Mouse (Mus musculus): ENCODE results near the gene Dnttip1. TPM values are rescaled to one million over a fixed set of nuclear protein-coding genes. Genes with fewer than 3 reads are reported as not detected.

Gene Dnttip1
- total RNA-seq, 2 experiments from 2014 or later = 34.0 to 37.7 TPM

- no peak for DNase-seq
These were observed 60.8 kb downstream of the Dnttip1 start for GRCm38 (mm10) chr2:164806614-164807013.

GRCm38 (mm10) chr2:164813557-164813956, 67.8 kb downstream of the Dnttip1 start:
- no peak for DNase-seq

DNA sequence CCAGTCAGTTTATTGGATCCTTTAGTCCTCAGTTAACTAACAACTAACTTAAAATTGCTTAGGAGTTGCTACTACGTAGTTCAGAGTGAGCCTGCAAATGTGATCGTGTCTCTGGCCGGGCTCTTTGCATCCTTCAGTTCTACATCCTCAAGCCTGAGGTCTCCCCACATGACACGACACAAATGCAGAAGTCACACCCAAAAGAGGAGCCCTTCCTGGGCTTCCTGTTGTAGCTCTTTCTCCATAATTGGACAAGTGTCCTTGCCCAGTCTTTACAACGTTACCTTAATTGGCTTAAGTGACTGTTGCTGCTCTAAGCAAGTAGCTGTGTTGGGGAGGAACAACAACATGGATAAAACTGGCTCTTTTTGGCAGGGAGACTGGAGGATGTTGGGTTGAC, 69.6 kb downstream of the Dnttip1 start:
- DNase-seq = no peak

DNA sequence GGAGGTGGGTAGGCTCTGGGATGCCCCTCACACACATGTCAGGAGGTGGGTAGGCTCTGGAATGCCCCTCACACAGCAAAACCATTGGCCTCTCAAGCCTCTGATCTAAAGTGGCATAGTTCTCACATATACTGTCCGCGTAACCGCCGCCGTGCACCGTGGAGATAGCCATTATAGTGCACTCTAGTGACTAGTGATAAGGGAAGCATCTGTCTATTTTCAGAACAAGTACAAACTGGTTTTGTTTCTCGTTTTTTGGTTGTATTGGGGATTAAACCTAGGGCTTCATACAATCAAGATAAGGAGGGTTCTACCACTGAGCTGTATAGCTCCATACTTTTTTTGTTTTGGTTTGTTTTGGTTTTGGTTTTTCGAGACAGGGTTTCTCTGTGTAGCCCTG, 70.0 kb downstream of the Dnttip1 start:
- DNase-seq = no peak

DNA sequence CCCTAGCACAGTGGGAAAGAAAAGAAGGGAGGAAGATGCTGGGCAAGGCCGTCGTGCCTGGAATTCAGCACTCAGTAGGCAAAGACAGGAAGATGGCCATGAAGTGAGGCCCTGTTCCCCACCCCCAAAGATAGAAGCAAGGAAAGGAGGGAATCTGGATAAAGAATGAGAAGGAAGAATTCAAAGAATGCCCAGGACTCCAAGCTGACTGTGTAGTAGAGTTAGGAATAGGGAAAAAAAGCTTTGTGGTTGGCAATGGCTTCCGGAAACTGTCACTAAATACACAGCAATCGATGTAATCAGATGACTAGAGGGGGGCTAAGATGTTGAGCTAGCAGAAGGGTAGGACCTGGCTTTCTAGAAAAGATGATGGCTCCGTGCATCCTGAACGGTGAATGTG, 71.4 kb downstream of the Dnttip1 start:
- DNase-seq = no peak

GRCm38 (mm10) chr2:164817703-164818102, 71.9 kb downstream of the Dnttip1 start:
- DNase-seq = no peak

Other genes starting within 250 kb of the Dnttip1 start
- 10 to 100 TPM; 76.6 to 84.5 TPM for gene Pigt, start 248.5 kb upstream of the Dnttip1 start, total RNA-seq (2021)
- not detected for gene Wfdc2, start 183.6 kb upstream of the Dnttip1 start, total RNA-seq (2021)
- not detected for gene Spint3, start 172.5 kb upstream of the Dnttip1 start, total RNA-seq (2021)
- not detected for gene Wfdc6a, start 160.5 kb upstream of the Dnttip1 start, total RNA-seq (2021)
- not detected for gene Eppin, start 152.4 kb upstream of the Dnttip1 start, total RNA-seq (2021)
- not detected for gene Wfdc6b, start 132.5 kb upstream of the Dnttip1 start, total RNA-seq (2021)
- gene Wfdc8, start 132.4 kb upstream of the Dnttip1 start, total RNA-seq (2021) = not detected
- gene Wfdc16, start 107.2 kb upstream of the Dnttip1 start, total RNA-seq (2021) = not detected
- gene Wfdc10, start 89.9 kb upstream of the Dnttip1 start, total RNA-seq (2021) = not detected
- not detected for gene Wfdc9, start 89.4 kb upstream of the Dnttip1 start, total RNA-seq (2021)
- not detected for gene Wfdc11, start 71.9 kb upstream of the Dnttip1 start, total RNA-seq (2021)
- gene Wfdc13, start 60.9 kb upstream of the Dnttip1 start, total RNA-seq (2021) = not detected
- not detected for gene Spint4, start 47.5 kb upstream of the Dnttip1 start, total RNA-seq (2021)
- gene Spint5, start 30.7 kb upstream of the Dnttip1 start, total RNA-seq (2021) = not detected
- 1 to 10 TPM; 1.5 to 2.2 TPM for gene Wfdc3, start 52 bp upstream of the Dnttip1 start, total RNA-seq (2021)
- gene Ube2c, start 23.9 kb downstream of the Dnttip1 start, total RNA-seq (2021) = 1 to 10 TPM; 1.2 to 1.5 TPM
- not detected for gene Tnnc2, start 34.0 kb downstream of the Dnttip1 start, total RNA-seq (2021)
- 10 to 100 TPM; 36.7 to 44.0 TPM for gene Snx21, start 39.8 kb downstream of the Dnttip1 start, total RNA-seq (2021)
- gene Acot8, start 58.9 kb downstream of the Dnttip1 start, total RNA-seq (2021) = 10 to 100 TPM; 27.8 to 28.2 TPM
- 1 to 10 TPM; 8.2 to 8.6 TPM for gene Zswim3, start 59.1 kb downstream of the Dnttip1 start, total RNA-seq (2021)
- 10 to 100 TPM; 21.6 to 23.0 TPM for gene Zswim1, start 76.7 kb downstream of the Dnttip1 start, total RNA-seq (2021)
- gene Spata25, start 82.6 kb downstream of the Dnttip1 start, total RNA-seq (2021) = not detected
- 10 to 100 TPM; 92.9 to 93.4 TPM for gene Ctsa, start 86.9 kb downstream of the Dnttip1 start, total RNA-seq (2021)
- 1 to 10 TPM; 1.8 to 2.7 TPM for gene Neurl2, start 87.5 kb downstream of the Dnttip1 start, total RNA-seq (2021)
- 10 to 100 TPM; 66.9 to 70.7 TPM for gene Pltp, start 111.7 kb downstream of the Dnttip1 start, total RNA-seq (2021)
- 10 to 100 TPM; 41.2 to 44.1 TPM for gene Pcif1, start 133.3 kb downstream of the Dnttip1 start, total RNA-seq (2021)
- gene Zfp335, start 165.8 kb downstream of the Dnttip1 start, total RNA-seq (2021) = 10 to 100 TPM; 23.8 to 29.7 TPM
- 1 to 10 TPM; 2.0 to 2.9 TPM for gene Mmp9, start 194.8 kb downstream of the Dnttip1 start, total RNA-seq (2021)
- gene Slc12a5, start 214.8 kb downstream of the Dnttip1 start, total RNA-seq (2021) = 100 to 1,000 TPM; 398 to 404 TPM

Measured in layer of hippocampus, postnatal 36 days (tissue).